Mouse (Mus musculus): ENCODE results near the gene Ak7. TPM values are rescaled to one million over a fixed set of nuclear protein-coding genes. Genes with fewer than 3 reads are reported as not detected.

Ak7 gene
- total and polyA plus RNA-seq, 2 experiments from 2014 or later, result 1.4 to 2.2 TPM

GRCm38 (mm10) chr12:105685001-105685691, 20.6 kb upstream of the Ak7 start, which contains the start of gene Atg2b:
Atg2b (minus strand) TSS chr12:105685211.
- Histone ChIP-seq H3K4me2 (ENCODE audit: low read depth, low read length, poor library complexity, severe bottlenecking) (peak within 1 kb of the TSS; percentile 94), H3K4me1 (ENCODE audit: insufficient read depth, low read length) (peaks cover 10% of the 10 kb centered on the region; the same call in 1 of the 2 replicates), H3K9ac (replicated peaks; ENCODE audit: low read length, poor library complexity, severe bottlenecking) (peak within 1 kb of the TSS; percentile 89), H3K36me3 (ENCODE audit: insufficient read depth, low read length) (peaks cover 8% of the 10 kb centered on the region), H3K27me3 (ENCODE audit: insufficient read depth, low read length) (no peaks in the 10 kb centered on the region), H3K4me3 (ENCODE audit: low read depth, low read length) (peak within 1 kb of the TSS; percentile 97), H3K27ac (ENCODE audit: low read depth, low read length) (peak within 1 kb of the TSS; percentile 89), H3K9me3 (ENCODE audit: low read length) (no peaks in the 10 kb centered on the region)
- DNase-seq (ENCODE audit: low spot score) (peak; percentile 98), ATAC-seq (ENCODE audit: low FRiP score) (peak; percentile 94)
- under 1% methylated on average over 70 of the region's 73 CpGs for WGBS
- TF ChIP-seq CTCF (IDR thresholded peaks at IDR 0.05), result no peak

- H3K27me3 ChIP-seq (ENCODE audit: insufficient read depth, low read length), result no peaks in the 10 kb centered on the region
- no peak overlapping the region for H3K27ac ChIP-seq (ENCODE audit: low read depth, low read length)
- H3K9ac ChIP-seq (replicated peaks; ENCODE audit: low read length, poor library complexity, severe bottlenecking), result no peak overlapping the region
- peaks cover 11% of the 10 kb centered on the region for H3K36me3 ChIP-seq (ENCODE audit: insufficient read depth, low read length)
- H3K9me3 ChIP-seq (ENCODE audit: low read length), result no peaks in the 10 kb centered on the region
- peaks cover 10% of the 10 kb centered on the region; the same call in 1 of the 2 replicates for H3K4me1 ChIP-seq (ENCODE audit: insufficient read depth, low read length)
- ATAC-seq (ENCODE audit: low FRiP score) (no peak), DNase-seq (ENCODE audit: low spot score) (no peak)
- TF ChIP-seq CTCF (IDR thresholded peaks at IDR 0.05), result no peak
- H3K4me2 ChIP-seq (ENCODE audit: low read depth, low read length, poor library complexity, severe bottlenecking), result no peak overlapping the region
- H3K4me3 ChIP-seq (ENCODE audit: low read depth, low read length), result no peak overlapping the region
- WGBS, result 92% methylated on average over 3 of the region's 3 CpGs
Measured at GRCm38 (mm10) chr12:105686791-105687190, 19.0 kb upstream of the Ak7 start.

GRCm38 (mm10) chr12:105687416-105687815, 18.4 kb upstream of the Ak7 start:
- ATAC-seq (ENCODE audit: low FRiP score), result no peak
- Histone ChIP-seq H3K4me1 (ENCODE audit: insufficient read depth, low read length) (peaks cover 10% of the 10 kb centered on the region; the same call in 1 of the 2 replicates), H3K4me3 (ENCODE audit: low read depth, low read length) (no peak overlapping the region), H3K9me3 (ENCODE audit: low read length) (no peaks in the 10 kb centered on the region), H3K36me3 (ENCODE audit: insufficient read depth, low read length) (peaks cover 14% of the 10 kb centered on the region), H3K27me3 (ENCODE audit: insufficient read depth, low read length) (no peaks in the 10 kb centered on the region), H3K9ac (replicated peaks; ENCODE audit: low read length, poor library complexity, severe bottlenecking) (no peak overlapping the region), H3K4me2 (ENCODE audit: low read depth, low read length, poor library complexity, severe bottlenecking) (no peak overlapping the region), H3K27ac (ENCODE audit: low read depth, low read length) (no peak overlapping the region)
- no peak for TF ChIP-seq CTCF (IDR thresholded peaks at IDR 0.05)
- 86% methylated on average over 4 of the region's 4 CpGs for WGBS
- no peak for DNase-seq (ENCODE audit: low spot score)

- no peak overlapping the region for H3K4me3 ChIP-seq (ENCODE audit: low read depth, low read length)
- H3K4me2 ChIP-seq (ENCODE audit: low read depth, low read length, poor library complexity, severe bottlenecking), result no peak overlapping the region
- DNase-seq (ENCODE audit: low spot score) (no peak), ATAC-seq (ENCODE audit: low FRiP score) (no peak)
- H3K27ac ChIP-seq (ENCODE audit: low read depth, low read length), result no peak overlapping the region
- WGBS, result 95% methylated on average over 4 of the region's 4 CpGs
- peaks cover 14% of the 10 kb centered on the region for H3K36me3 ChIP-seq (ENCODE audit: insufficient read depth, low read length)
- no peak for TF ChIP-seq CTCF (IDR thresholded peaks at IDR 0.05)
- no peak overlapping the region for H3K9ac ChIP-seq (replicated peaks; ENCODE audit: low read length, poor library complexity, severe bottlenecking)
- peaks cover 6% of the 10 kb centered on the region; the same call in 1 of the 2 replicates for H3K4me1 ChIP-seq (ENCODE audit: insufficient read depth, low read length)
- H3K27me3 ChIP-seq (ENCODE audit: insufficient read depth, low read length), result no peaks in the 10 kb centered on the region
- no peaks in the 10 kb centered on the region for H3K9me3 ChIP-seq (ENCODE audit: low read length)
Measured at GRCm38 (mm10) chr12:105688546-105688945, 17.2 kb upstream of the Ak7 start.

GRCm38 (mm10) chr12:105689435-105689834, 16.3 kb upstream of the Ak7 start:
- Histone ChIP-seq H3K4me1 (ENCODE audit: insufficient read depth, low read length) (peaks cover 6% of the 10 kb centered on the region; the same call in 1 of the 2 replicates), H3K27ac (ENCODE audit: low read depth, low read length) (no peak overlapping the region), H3K4me3 (ENCODE audit: low read depth, low read length) (no peak overlapping the region), H3K27me3 (ENCODE audit: insufficient read depth, low read length) (no peaks in the 10 kb centered on the region), H3K36me3 (ENCODE audit: insufficient read depth, low read length) (peaks cover 14% of the 10 kb centered on the region), H3K9ac (replicated peaks; ENCODE audit: low read length, poor library complexity, severe bottlenecking) (no peak overlapping the region), H3K4me2 (ENCODE audit: low read depth, low read length, poor library complexity, severe bottlenecking) (no peak overlapping the region), H3K9me3 (ENCODE audit: low read length) (no peaks in the 10 kb centered on the region)
- no peak for TF ChIP-seq CTCF (IDR thresholded peaks at IDR 0.05)
- 94% methylated on average over 13 of the region's 13 CpGs for WGBS
- DNase-seq (ENCODE audit: low spot score) (no peak), ATAC-seq (ENCODE audit: low FRiP score) (no peak)

- Histone ChIP-seq H3K9me3 (ENCODE audit: low read length) (no peaks in the 10 kb centered on the region), H3K27ac (ENCODE audit: low read depth, low read length) (no peak overlapping the region), H3K4me2 (ENCODE audit: low read depth, low read length, poor library complexity, severe bottlenecking) (no peak overlapping the region), H3K4me3 (ENCODE audit: low read depth, low read length) (no peak overlapping the region), H3K36me3 (ENCODE audit: insufficient read depth, low read length) (peaks cover 14% of the 10 kb centered on the region; the same call in 1 of the 2 replicates), H3K27me3 (ENCODE audit: insufficient read depth, low read length) (no peaks in the 10 kb centered on the region), H3K9ac (replicated peaks; ENCODE audit: low read length, poor library complexity, severe bottlenecking) (no peak overlapping the region), H3K4me1 (ENCODE audit: insufficient read depth, low read length) (no peaks in the 10 kb centered on the region)
- ATAC-seq (ENCODE audit: low FRiP score) (no peak), DNase-seq (ENCODE audit: low spot score) (no peak)
- WGBS, result 93% methylated on average over 2 of the region's 2 CpGs
- TF ChIP-seq CTCF (IDR thresholded peaks at IDR 0.05), result no peak
Measured at GRCm38 (mm10) chr12:105694021-105694420, 11.8 kb upstream of the Ak7 start.

Measured in midbrain, postnatal 0 days (tissue).